Mouse (Mus musculus) limb, embryonic 14.5 days (tissue): ENCODE measurements at regions not wholly inside any gene's neighbourhood (a gene's known extent, or its start where the extent isn't known, plus 50 kb on each side); places are given as distances from the start of the nearest gene placed in this dataset.

Source experiments
- ATAC-seq: fragments of 200-750 bp; cut with Nextera tagmentation; 2 replicates; pipeline ENCODE4 v1.8.0; 2017; ENCODE audit warnings: low read depth, moderate number of reproducible peaks, moderate TSS enrichment; ENCODE audit not compliant: low FRiP score
- DNase-seq: peaks from one replicate; pipeline ENCODE4 v3.0.0-alpha.2; 2015; ENCODE audit warnings: low spot score
- H3K27ac ChIP-seq: fragments of 300-500 bp; sonication (generic); replicated peaks from 2 replicates; pipeline ENCODE4 v1.5.1; 2014; ENCODE audit warnings: low read depth, mild to moderate bottlenecking, low read length, moderate library complexity, mixed read lengths
- H3K27me3 ChIP-seq: fragments of 300-500 bp; sonication (generic); 2 replicates; pipeline ENCODE4 v1.6.1; 2014; ENCODE audit warnings: low read length, mixed read lengths; ENCODE audit not compliant: control insufficient read depth, insufficient read depth
- H3K36me3 ChIP-seq: fragments of 300-500 bp; sonication (generic); 2 replicates; pipeline ENCODE4 v1.6.1; 2014; ENCODE audit warnings: mild to moderate bottlenecking, low read length, moderate library complexity, mixed read lengths; ENCODE audit not compliant: control insufficient read depth, insufficient read depth
- H3K4me1 ChIP-seq: fragments of 300-500 bp; sonication (generic); 2 replicates; pipeline ENCODE4 v1.6.1; 2014; ENCODE audit warnings: antibody characterized with exemption, low read length, mixed read lengths; ENCODE audit not compliant: control insufficient read depth, insufficient read depth
- H3K4me2 ChIP-seq: fragments of 300-500 bp; sonication (generic); replicated peaks from 2 replicates; pipeline ENCODE4 v1.6.1; 2014; ENCODE audit warnings: low read depth, mild to moderate bottlenecking, low read length, moderate library complexity; ENCODE audit not compliant: severe bottlenecking
- H3K4me3 ChIP-seq: fragments of 300-500 bp; sonication (generic); replicated peaks from 2 replicates; pipeline ENCODE4 v1.5.1; 2014; ENCODE audit warnings: low read length
- H3K9ac ChIP-seq: fragments of 300-500 bp; sonication (generic); 2 replicates; pipeline ENCODE4 v1.6.1; 2014; ENCODE audit warnings: mild to moderate bottlenecking, low read depth, low read length, moderate library complexity; ENCODE audit not compliant: severe bottlenecking
- H3K9me3 ChIP-seq: fragments of 300-500 bp; sonication (generic); 2 replicates; pipeline ENCODE4 v1.6.1; 2016; ENCODE audit warnings: low read length; ENCODE audit not compliant: control insufficient read depth
- POLR2A ChIP-seq: fragments of 200-500 bp; IDR thresholded peaks from 2 replicates; pipeline ENCODE4 v1.8.0; 2012; ENCODE audit warnings: inconsistent platforms, mild to moderate bottlenecking, moderate library complexity, borderline replicate concordance; ENCODE audit not compliant: insufficient read depth, insufficient read length; ENCODE audit errors: extremely low read depth
- WGBS: fragments of 180-500 bp; shearing (Covaris S2); extraction: QIAGEN DNeasy Blood & Tissue Kit; methylation state at CpG from one replicate; pipeline ENCODE4 v1.1.7; 2014; 5-methylcytosine and 5-hydroxymethylcytosine counted together

DNA sequence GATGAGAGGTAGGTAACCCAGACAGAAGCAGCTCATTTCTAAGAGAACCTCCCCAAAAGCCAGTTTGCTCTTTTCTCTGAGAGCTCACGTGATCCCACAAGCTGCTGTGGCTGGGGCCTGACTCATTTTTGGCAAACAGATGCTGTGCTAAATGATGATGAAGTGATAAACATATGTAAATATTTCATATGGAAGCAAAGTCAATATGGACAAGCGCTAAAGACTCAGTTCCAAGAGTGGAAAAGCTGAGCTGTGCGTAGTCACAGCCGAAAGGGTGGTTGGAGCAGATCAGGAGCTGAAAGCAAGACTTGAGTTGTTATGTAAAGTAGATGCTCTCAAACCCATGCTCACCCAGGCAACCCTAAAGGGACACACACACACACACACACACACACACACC, 168.0 kb upstream of the Suclg2 start:
- Histone ChIP-seq H3K27ac (no peak overlapping the region), H3K4me3 (no peak overlapping the region), H3K27me3 (no peaks in the 10 kb centered on the region), H3K9ac (no peak overlapping the region), H3K9me3 (0 out of 2 replicates have a peak, but pooled peaks cover 4% of the 10 kb centered on the region), H3K4me1 (no peaks in the 10 kb centered on the region), H3K4me2 (no peak overlapping the region), H3K36me3 (no peaks in the 10 kb centered on the region)
- DNase-seq (no peak), ATAC-seq (no peak)
- no peak for TF ChIP-seq POLR2A
- WGBS, result 79% methylated on average over 4 of the region's 4 CpGs

DNA sequence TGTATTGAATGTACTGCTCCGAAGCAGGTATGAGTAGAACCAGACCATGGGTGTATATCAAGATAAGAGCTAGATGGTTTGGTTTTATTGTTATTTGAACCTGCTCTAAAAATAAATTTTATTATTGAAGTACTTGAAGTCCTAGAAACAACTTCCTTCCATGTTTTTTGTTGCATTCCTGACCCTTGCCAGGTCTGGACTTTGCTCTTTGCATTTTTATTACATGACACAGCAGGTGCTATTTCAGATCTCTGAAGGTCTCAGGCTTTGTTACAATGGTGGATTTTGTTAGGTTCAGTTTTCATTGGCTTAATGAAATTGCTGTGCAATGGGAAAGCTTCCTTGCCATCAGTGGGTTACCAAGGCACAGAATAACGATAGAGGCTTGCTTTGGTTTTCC, 184.0 kb upstream of the Suclg2 start:
- H3K9ac ChIP-seq, result no peak overlapping the region
- no peak overlapping the region for H3K27ac ChIP-seq
- 75% methylated on average over 2 of the region's 2 CpGs for WGBS
- ATAC-seq (no peak), DNase-seq (no peak)
- H3K36me3 ChIP-seq, result no peaks in the 10 kb centered on the region
- no peak overlapping the region for H3K4me2 ChIP-seq
- TF ChIP-seq POLR2A, result no peak
- no peaks in the 10 kb centered on the region for H3K27me3 ChIP-seq
- H3K9me3 ChIP-seq, result no peaks in the 10 kb centered on the region
- no peak overlapping the region for H3K4me3 ChIP-seq
- no peaks in the 10 kb centered on the region for H3K4me1 ChIP-seq

DNA sequence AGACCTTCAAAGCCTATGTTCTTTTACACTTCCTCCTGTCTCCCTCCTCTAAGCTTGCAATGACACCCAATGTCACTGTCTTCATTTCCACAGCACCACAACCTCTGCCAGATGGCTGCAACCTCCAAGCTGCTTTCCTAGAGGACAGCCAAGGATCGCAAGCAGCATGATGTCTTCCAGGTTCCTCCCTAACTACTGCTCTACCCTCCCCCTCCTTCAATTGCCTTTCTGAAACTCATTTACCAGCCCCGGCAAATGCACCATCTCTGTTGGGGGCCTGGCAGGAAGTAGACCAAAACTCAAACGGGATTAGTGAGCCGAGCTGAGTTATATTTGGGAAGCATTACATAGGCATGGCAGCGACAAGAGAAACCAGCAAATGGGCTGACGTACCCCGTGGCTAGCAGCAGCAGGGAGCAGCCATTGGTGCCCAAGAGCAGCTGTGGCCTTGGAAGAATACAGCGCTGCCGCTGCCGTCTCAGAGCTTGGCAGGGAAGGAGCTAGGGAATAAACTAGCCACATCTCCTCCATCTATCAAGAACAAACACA, 185.6 kb upstream of the Suclg2 start:
- no peaks in the 10 kb centered on the region for H3K27me3 ChIP-seq
- no peak for DNase-seq
- H3K27ac ChIP-seq, result no peak overlapping the region
- 36% methylated on average over 10 of the region's 10 CpGs for WGBS
- H3K9ac ChIP-seq, result no peak overlapping the region
- H3K9me3 ChIP-seq, result no peaks in the 10 kb centered on the region
- ATAC-seq, result no peak
- H3K4me3 ChIP-seq, result no peak overlapping the region
- H3K36me3 ChIP-seq, result no peaks in the 10 kb centered on the region
- H3K4me1 ChIP-seq, result no peaks in the 10 kb centered on the region
- no peak overlapping the region for H3K4me2 ChIP-seq
- no peak for TF ChIP-seq POLR2A

DNA sequence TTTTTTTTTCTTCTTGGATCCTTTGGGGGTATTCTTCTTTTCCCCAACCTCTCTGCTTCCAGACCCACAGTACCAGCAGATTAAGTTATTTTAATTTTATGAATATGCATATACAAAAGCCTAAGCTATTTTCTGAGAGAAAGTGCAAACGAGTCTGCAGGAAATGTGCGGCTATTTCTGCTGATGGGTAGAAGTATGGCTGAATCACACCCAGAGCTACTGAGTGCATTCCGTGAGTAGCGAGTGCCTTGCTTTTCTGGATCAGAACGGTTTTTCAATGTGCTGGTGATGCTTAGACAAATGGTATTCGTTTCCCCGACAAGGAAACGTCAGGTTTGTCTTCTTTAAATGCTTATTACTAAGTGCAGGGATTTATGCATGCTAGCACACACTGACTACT, 186.5 kb upstream of the Suclg2 start:
- Histone ChIP-seq H3K27me3 (no peaks in the 10 kb centered on the region), H3K4me3 (no peak overlapping the region), H3K9ac (no peak overlapping the region), H3K9me3 (no peaks in the 10 kb centered on the region), H3K4me1 (no peaks in the 10 kb centered on the region), H3K27ac (no peak overlapping the region), H3K36me3 (no peaks in the 10 kb centered on the region), H3K4me2 (no peak overlapping the region)
- WGBS, result 83% methylated on average over 8 of the region's 8 CpGs
- ATAC-seq (no peak), DNase-seq (no peak)
- no peak for TF ChIP-seq POLR2A

DNA sequence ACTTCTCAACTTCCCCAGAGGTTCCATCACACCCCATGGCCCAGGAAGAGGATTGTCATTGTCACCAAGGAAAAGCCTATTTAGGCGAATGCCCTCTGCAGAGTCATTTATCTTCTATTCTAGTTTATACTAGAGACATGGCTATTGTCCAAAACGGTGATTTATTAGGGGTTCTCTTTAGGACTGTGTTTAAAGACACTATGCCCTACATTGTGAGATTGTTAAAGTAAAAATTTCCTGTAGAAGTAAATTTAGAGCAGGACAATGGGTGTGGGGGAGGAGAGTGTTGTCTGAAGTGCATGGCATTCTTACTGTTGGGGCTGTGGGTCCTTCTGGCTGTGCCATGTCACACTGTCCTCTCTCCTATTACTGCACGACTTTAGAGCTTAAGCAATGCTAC, 191.2 kb upstream of the Fam19a1 start:
- no peak overlapping the region for H3K4me3 ChIP-seq
- H3K27ac ChIP-seq, result no peak overlapping the region
- no peaks in the 10 kb centered on the region for H3K9me3 ChIP-seq
- H3K36me3 ChIP-seq, result no peaks in the 10 kb centered on the region
- H3K4me2 ChIP-seq, result no peak overlapping the region
- H3K4me1 ChIP-seq, result no peaks in the 10 kb centered on the region
- no peak for TF ChIP-seq POLR2A
- no peak for ATAC-seq
- WGBS, result 70% methylated on average over 3 of the region's 3 CpGs
- no peak for DNase-seq
- no peaks in the 10 kb centered on the region for H3K27me3 ChIP-seq
- no peak overlapping the region for H3K9ac ChIP-seq

DNA sequence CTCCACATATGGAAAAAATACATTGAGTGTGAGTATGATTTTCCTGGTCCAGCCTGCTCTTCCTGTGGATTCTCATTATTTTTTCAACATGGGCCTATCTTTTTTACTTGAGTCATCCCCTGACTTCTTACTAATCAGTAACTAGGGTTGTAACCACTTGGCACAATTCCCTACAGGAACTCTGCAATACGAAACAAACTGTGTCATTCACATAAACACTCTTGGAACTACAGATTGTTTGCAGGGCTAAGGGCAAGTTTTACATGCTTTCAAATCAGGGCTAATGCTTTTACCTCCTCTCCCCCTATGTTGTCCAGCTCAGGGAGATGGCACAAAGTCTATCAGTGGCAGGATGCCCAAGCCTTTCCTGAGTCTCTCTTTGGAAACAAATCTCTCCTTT, 178.4 kb upstream of the Fam19a1 start:
- Histone ChIP-seq H3K27ac (no peak overlapping the region), H3K4me2 (no peak overlapping the region), H3K27me3 (no peaks in the 10 kb centered on the region), H3K4me1 (no peaks in the 10 kb centered on the region), H3K36me3 (no peaks in the 10 kb centered on the region), H3K9me3 (no peaks in the 10 kb centered on the region), H3K9ac (no peak overlapping the region), H3K4me3 (no peak overlapping the region)
- no peak for TF ChIP-seq POLR2A
- 65% methylated on average over 1 of the region's 1 CpGs for WGBS
- no peak for DNase-seq
- no peak for ATAC-seq
